Mouse (Mus musculus) thymus, postnatal 25 days (tissue): ENCODE results near the gene Calhm6.

Experiments used
- DNase-seq: peaks from one replicate; pipeline ENCODE4 v3.0.0; 2022

Calhm6 gene

DNA sequence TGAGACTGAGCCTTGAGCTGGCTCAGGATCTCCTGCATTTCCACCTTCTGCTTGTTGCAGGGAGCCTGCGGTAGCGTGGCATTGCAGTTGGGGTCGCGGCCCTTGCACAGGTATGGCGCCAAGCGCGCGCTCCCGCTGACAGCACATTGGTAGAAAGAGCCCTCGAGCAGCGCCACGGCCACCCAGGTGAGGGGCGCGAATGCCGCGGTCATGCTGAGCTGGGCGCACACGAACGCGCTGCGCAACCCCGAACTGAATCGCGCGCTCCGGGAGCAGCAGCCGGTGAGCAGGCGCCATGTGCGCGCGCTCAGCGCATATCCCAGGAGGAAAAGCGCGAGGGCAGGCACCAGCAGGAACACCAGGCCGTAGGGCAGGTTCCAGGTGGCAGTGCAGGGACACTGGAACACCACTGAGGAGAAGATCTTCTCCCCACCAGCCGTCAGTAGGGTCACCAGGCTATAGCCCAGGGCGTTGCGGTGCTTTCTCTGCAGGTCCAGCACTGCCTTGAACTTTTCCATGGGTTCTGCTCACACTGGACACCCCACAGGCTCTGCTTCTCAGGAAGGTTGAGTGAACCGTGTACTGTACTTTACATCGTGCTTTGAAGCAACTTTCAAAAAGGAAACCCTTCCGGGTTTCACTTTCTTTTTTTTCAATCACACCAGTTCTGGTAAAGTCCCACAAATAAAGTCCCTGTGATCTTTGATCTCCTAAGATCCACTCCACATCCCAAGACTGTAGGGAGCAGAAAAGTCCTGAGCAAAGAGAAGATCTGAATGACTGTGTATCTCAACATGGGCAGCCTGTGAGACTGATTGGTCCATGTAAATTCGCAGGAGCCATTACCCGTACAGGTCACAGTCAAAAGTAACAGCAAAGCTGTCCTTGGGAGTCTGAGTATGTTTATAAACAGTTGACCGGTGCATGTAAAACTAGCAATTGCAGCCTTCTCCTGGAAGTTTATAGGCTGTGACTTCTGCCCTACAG lies at the start of gene Calhm6:
Gene Calhm6 (minus strand): TSS at position 593 of the 987 bp plus-strand sequence.
- peak; percentile 55 for DNase-seq

- DNase-seq = peak; percentile 7
Observed at GRCm38 (mm10) chr10:34175870-34176606, 48.3 kb upstream of the Calhm6 start.

DNA sequence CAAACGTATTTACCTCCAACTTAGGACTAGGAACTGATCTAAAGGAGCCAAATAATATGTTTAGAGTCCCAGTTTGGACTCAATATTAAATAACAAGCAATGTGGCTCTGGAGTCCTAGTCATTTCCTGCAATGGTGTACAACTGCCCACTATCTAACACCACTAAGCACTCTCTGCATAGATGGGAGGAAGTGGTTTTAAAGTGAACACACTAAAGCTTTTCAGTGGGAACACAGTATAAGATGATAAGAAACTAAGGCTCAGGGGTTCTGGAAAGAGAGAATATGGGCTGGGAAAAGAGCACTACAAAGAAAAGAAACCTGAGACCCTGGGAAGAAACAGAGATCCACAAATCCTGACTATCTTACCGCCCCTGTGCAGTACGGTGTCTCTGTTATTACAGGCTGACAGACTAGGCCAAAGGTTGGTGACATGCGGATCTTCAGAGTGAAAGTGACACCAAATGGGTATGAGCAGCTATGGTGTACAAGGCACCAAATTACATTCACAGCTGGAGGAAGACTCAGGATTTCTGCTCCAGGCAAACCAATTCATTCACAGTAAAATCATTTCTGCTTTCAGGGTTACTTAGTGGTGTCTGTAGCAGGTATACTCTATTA lies 45.0 kb upstream of the Calhm6 start:
- DNase-seq = no peak

- DNase-seq = no peak
Observed at GRCm38 (mm10) chr10:34171660-34172059, 43.9 kb upstream of the Calhm6 start.

DNA sequence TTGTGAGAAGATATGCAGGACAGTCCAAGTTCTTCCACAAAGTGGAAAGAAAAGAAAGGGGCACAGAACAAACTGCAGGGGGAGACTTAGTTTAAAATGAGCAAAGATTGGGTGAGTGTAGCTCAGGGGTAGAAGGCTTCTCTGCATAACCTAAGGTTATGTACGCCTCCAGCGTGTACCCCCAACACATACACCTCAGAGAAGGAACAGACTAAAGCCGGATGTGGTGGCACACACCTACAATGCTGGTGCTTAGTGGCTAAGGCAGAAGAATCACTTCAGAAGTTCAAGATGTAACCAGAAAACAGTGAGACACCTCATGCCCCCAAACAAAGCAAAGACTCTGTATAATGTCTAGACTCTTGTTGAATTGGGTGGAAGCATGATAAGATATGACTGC lies 43.4 kb upstream of the Calhm6 start:
- peak; percentile 53 for DNase-seq

- DNase-seq = no peak
Observed at GRCm38 (mm10) chr10:34166971-34167370, 39.2 kb upstream of the Calhm6 start.

DNA sequence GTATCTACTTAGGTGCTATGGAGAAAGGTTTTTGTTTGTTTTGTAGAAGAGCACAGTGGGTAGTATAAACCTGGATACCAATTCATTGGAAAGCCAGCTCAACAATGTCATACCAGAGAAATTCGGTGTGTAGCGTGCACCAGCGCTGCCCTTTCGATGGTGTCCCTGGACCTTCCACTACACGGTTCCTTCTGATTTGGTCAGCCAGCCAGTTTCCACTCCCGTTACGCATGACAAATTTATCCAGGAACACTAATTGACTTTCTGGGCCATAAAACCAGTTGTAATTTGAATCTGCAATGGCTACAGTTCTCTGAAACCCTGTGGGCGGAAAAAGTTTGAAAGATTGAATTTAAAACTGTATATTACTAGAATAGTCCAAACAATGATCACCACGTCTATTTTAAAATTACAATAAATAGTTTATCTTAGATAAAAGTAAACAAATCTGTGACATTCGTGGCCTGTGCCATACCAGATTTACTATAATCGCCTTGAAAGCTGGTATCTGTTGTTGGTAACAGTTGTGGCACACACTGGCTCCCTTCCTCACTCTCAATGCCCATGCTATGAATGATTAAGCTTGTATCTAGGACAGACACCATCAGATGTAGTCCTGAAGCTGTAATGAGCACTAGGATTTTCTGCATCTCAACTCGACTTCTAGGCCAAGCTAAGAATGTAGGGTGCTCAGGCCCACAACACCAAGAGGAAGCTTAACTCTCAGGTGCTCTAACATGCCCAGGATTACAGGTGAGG lies 28.2 kb upstream of the Calhm6 start:
- DNase-seq = no peak

DNA sequence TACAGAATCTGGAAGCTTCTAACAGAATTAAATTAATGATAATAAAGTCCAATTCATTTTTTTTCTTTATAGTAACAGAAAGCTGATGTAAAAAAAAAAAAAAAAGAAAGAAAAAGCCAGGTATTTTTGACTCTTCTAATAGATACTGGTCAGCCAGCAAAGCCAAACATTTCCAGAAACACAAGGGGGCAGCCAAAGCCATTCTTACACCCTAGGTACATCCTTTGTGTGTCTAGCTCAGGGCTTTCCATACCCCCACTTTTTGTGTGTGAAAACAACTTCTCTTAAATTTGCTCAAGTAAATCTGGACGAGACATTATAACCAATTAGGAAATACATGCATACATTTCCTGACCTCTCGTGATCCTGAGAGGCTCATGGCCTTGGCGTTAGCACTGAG lies 24.0 kb upstream of the Calhm6 start:
- peak; percentile 18 for DNase-seq

DNA sequence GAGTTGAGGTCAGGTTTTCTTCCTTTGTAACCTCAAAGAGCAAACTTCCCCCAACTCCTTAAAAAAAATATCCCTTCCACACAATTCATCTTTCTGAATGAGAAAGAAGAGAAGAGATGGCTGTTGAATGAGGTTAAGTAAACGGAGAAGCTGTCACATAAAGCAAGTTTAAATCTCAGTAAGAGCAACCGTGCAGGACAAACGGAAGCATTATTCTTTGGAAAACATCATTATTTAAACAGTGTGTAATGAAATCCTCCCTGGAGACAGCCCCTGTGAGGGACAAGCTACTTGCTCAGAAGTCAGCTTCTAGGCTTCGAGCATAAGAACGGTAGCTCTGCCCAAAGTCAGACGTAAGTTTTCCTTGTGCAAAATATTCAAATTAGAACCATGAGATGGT lies 22.7 kb upstream of the Calhm6 start:
- no peak for DNase-seq

DNA sequence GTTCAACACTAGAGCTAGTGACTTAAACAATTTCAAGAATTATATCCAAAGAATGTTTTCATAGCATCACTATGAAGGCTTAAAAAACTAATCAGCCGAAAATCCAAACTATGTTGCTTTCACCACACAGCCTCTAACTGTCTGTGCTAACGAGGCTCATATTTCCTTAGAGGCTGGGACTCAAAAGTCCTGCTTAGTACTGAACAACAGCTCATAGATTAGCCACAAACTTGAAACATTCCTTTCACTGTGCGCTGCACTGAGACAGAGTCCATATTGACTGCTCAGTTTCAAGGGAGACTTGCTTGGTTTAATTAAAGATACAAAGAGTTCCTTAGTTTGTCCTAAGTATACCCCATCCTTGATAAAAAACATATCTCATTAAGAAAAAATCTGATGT lies 22.0 kb upstream of the Calhm6 start:
- no peak for DNase-seq

DNA sequence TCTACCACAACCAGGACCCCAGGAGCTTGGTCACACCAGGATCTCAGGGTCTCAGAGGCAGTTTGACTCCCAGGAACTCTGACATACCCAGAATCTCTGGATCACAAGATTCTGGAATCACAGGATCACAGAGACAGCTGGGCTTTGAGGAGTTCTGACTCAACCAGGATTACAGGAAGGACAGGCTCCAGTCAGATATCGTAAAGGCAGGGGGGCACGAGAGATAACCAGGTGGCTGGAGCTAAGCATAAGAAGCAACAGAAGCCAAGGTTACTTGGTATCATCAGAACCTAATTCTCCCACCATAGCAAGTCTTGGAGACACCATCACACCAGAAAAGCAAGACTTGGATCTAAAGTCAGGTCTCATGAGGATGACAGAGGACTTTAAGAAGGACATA lies 13.9 kb upstream of the Calhm6 start:
- DNase-seq = no peak

DNA sequence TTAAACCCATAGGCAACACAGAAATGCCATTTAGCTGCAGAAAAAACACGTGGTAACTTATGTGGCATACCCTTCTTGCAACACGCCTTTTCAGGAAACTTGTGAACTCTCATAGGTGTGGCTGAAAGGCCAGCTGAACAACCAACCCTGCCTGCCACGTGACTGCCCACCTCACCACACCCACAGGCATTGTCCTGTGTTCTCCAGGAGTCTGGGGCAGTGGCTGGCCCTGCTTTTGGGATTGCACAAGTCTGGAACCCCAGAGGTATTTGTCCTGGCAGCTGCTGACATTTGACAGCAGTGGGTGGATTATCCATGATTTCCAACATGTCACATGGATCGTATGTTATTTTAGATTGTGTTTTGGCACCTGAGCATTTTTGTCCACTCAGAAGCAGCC lies 12.0 kb upstream of the Calhm6 start:
- DNase-seq = no peak

GRCm38 (mm10) chr10:34138027-34138426 lies 10.2 kb upstream of the Calhm6 start:
- DNase-seq = no peak

GRCm38 (mm10) chr10:34136432-34136831 lies 8.6 kb upstream of the Calhm6 start:
- DNase-seq = no peak

DNA sequence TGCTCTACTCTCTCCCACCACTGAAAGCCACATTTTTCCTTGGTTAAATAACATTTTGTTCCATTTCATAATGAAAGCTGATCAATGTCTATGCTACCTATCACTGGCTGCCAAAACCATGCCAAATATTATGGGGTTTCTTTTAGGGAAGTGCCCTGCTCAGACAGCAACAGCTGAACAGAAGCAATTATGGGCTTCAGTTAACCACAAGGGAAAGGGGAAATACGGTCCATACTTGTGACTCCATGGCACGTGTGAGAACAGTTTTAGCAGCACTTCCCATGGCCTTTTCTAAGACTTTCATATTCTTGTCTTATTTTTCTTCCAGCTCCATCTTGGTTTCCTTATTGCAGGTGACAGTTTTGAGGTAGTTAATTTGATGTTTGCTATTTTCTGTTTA lies 3.6 kb upstream of the Calhm6 start:
- DNase-seq = no peak

DNA sequence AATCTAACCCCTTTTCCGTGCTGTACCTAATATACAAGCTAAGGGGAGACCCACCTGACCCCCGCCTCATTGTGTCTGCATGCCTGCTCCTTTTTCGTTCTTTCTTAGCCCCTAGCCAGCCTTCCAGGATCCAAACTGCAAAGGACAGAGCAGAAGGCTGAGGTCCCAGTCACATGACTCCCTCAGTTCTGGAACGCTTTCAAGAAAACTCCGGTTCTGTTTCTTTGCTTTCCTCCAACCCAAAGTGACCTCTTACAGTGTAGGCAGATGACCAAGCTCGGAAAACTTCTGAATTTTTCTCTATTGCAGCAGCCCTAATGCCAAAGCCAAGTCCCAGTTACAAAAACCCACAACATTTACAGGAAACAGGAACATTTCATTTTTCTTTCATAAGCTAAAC lies 607 bp upstream of the Calhm6 start:
- no peak for DNase-seq

GRCm38 (mm10) chr10:34118421-34118820 lies 9.4 kb downstream of the Calhm6 start:
- DNase-seq = no peak

DNA sequence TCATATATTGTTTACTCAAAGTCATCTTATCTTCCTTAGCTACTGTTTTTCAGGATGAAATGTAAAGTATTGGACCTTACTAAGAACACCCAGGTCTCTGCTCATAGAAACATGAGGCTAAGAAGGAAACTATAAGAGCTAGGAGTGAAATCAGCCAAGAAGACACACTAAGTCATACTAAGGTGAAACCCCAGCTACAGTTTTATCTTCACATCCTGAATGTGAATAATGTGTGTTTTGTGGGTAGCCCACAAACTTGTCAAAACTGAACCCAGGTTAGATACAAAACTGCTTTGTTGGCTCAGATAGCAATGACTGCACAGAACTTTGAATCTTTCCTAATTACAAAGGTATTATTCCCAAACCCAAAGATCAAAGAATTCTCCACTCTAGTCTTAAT lies 10.0 kb downstream of the Calhm6 start:
- no peak for DNase-seq

- DNase-seq = no peak
Observed at GRCm38 (mm10) chr10:34117131-34117530, 10.7 kb downstream of the Calhm6 start.

DNA sequence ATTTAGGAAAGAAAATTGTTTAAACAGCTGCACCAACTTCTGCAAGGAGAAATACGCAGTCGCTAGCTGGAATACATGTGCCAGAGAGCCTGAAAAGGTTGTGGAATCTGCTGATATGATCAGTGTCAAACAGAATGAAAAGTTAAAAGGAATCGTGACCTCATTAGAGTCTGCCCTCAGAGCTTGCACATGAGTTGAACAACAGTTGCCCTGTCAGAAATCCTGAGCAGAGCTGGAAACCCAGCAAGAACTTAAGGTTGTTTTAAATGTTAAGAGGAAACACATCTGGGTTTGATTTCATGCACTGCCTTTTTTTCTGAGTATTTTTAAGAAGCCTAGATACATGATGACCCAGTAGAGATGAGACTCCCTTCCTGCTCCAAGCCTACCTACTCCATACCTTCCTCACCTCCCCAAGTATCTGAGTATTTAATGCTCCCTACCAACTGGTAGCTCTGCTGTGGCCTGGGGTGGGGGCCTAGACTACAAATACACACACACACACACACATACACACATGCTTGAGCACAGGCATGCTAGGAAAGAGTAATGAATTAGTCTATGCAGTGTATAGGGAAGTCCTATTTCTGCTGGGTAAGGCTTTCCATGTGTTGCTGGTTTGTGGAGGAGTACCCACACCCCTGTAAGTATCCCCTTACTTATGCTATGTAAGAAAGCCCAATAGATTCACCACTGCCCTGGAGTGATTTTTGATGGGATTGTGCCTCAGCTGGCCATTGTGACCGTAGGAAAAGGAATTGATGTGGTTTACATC lies 15.6 kb downstream of the Calhm6 start:
- DNase-seq = no peak

DNA sequence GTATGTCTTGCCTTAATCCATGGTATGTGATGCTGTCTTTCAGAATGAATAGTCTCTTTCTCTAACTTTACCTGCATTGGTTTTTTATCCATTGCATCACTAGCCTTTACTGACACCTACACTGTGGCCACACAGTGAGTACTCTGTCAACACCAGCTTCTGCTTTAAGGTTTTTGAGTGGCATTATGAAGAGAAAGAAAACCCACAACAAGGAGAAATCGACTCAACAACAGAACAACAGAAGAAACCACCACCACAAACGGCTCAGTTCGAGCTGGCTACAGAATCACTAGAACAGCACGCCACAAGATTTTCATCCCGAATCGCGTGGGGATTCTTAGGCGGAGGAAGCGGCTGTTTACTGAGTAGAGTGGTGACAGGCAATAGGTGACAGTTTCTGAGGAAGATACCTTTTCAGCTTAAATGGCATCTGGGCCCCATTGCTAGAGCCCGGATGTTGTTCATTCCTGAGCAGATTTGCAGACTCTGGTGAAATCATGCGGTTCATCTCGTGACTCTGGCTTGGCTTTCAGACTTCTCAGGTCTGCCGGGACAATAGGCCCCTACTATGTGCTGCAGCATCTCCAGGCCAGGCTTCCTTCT lies 16.8 kb downstream of the Calhm6 start:
- DNase-seq = peak; percentile 35
